ENCODE assay signal across 17 mouse cellular contexts in genomic region chr12:96615850-96616249, GRCm38 (mm10).
DNase-seq lines count a peak whose midpoint lies in the region; ATAC-seq and TF ChIP-seq lines count a peak whose summit lies in the region.
"Had no signal": no experiment of that assay in that cellular context is flagged by ENCODE, and none has a peak within 500 bp of the region (broad histone marks: within the 10 kb centered on the region; RNA-seq: fewer than 3 reads in every experiment).

No protein-coding gene starts in this region.

- 51% methylated on average over 4 of the region's 4 CpGs for WGBS in thymus, adult 2 months
- WGBS in forebrain, embryonic 16.5 days, result 90% methylated on average over 4 of the region's 4 CpGs

- H3K9me3 ChIP-seq in megakaryocyte, embryonic 14.5 days, result no peaks in the 10 kb centered on the region
- H3K9me3 ChIP-seq in G1E (replicated peaks), result no peaks in the 10 kb centered on the region
- no peaks in the 10 kb centered on the region for H3K9me3 ChIP-seq in forebrain, embryonic 16.5 days (ENCODE audit: control insufficient read depth, low read length)
- H3K9me3 ChIP-seq: forebrain, embryonic 12.5 days; limb, embryonic 13.5 days; midbrain, embryonic 10.5 days had no signal

- H3K4me2 ChIP-seq in forebrain, embryonic 16.5 days (ENCODE audit: low read length), result no peak overlapping the region
- H3K4me2 ChIP-seq: forebrain, embryonic 12.5 days; limb, embryonic 13.5 days had no signal

- no peaks in the 10 kb centered on the region for H3K27me3 ChIP-seq in megakaryocyte, embryonic 14.5 days (replicated peaks)
- no peaks in the 10 kb centered on the region for H3K27me3 ChIP-seq in G1E (ENCODE audit: insufficient read depth, low read length)
- no peaks in the 10 kb centered on the region for H3K27me3 ChIP-seq in thymus, adult 2 months (ENCODE audit: control insufficient read depth, insufficient read depth, low read length)
- H3K27me3 ChIP-seq in forebrain, embryonic 16.5 days (replicated peaks; ENCODE audit: control insufficient read depth, insufficient read depth, low read length), result no peaks in the 10 kb centered on the region
- H3K27me3 ChIP-seq: forebrain, embryonic 12.5 days; limb, embryonic 13.5 days had no signal

- no peak overlapping the region for H3K9ac ChIP-seq in forebrain, embryonic 16.5 days (replicated peaks; ENCODE audit: low read depth, low read length)
- H3K9ac ChIP-seq: forebrain, embryonic 12.5 days; limb, embryonic 13.5 days had no signal

- DNase-seq in G1E (ENCODE audit: low spot score), result peak; percentile 7
- DNase-seq in thymus, adult 2 months, result no peak
- no peak for DNase-seq in right cerebral cortex, postnatal 25 days
- DNase-seq: cerebellum, adult 9-10 months; gastrocnemius, postnatal 14 days; kidney, adult 8-10 months; kidney, postnatal 36 days; lung, postnatal 10 days; retina, postnatal 1 day; thymus, postnatal 36 days had no signal

- TF ChIP-seq POLR2A in thymus, adult 2 months (IDR thresholded peaks at IDR 0.05; ENCODE audit: control insufficient read depth, extremely low read depth, insufficient read depth, low read length, poor library complexity), result no peak

- H3K4me3 ChIP-seq in megakaryocyte, embryonic 14.5 days (replicated peaks), result peak overlapping the region; percentile 89
- H3K4me3 ChIP-seq in G1E (ENCODE audit: low read depth, low read length), result peak overlapping the region; percentile 64
- H3K4me3 ChIP-seq in thymus, adult 2 months (ENCODE audit: control insufficient read depth, insufficient read depth, low read length), result no peak overlapping the region
- no peak overlapping the region for H3K4me3 ChIP-seq in forebrain, embryonic 16.5 days (replicated peaks; ENCODE audit: low read length)
- H3K4me3 ChIP-seq: forebrain, embryonic 12.5 days; limb, embryonic 13.5 days; midbrain, embryonic 10.5 days had no signal

- peaks cover 6% of the 10 kb centered on the region; the same call in 1 of the 2 replicates for H3K4me1 ChIP-seq in megakaryocyte, embryonic 14.5 days
- peaks cover 5% of the 10 kb centered on the region for H3K4me1 ChIP-seq in G1E (ENCODE audit: insufficient read depth, low read depth, low read length)
- no peaks in the 10 kb centered on the region for H3K4me1 ChIP-seq in thymus, adult 2 months (replicated peaks; ENCODE audit: control insufficient read depth, insufficient read depth, low read length)
- H3K4me1 ChIP-seq in forebrain, embryonic 16.5 days (replicated peaks; ENCODE audit: control insufficient read depth, insufficient read depth, low read length), result no peaks in the 10 kb centered on the region
- H3K4me1 ChIP-seq: forebrain, embryonic 12.5 days; limb, embryonic 13.5 days; midbrain, embryonic 10.5 days had no signal

- no peak for TF ChIP-seq CTCF in G1E (IDR thresholded peaks at IDR 0.05; ENCODE audit: low read depth, low read length)
- no peak for TF ChIP-seq CTCF in thymus, adult 2 months (IDR thresholded peaks at IDR 0.05; ENCODE audit: borderline replicate concordance, control insufficient read depth, extremely low read depth, insufficient read depth, low read length, poor library complexity)

- ATAC-seq in megakaryocyte, adult 5-6 weeks (ENCODE audit: poor library complexity, severe bottlenecking), result no peak
- ATAC-seq in G1E (ENCODE audit: extremely low read depth, insufficient number of reproducible peaks, low FRiP score, poor library complexity, severe bottlenecking), result peak; percentile 86
- ATAC-seq in common myeloid progenitor, adult 5-6 weeks (replicated peaks; ENCODE audit: low read depth, poor library complexity, severe bottlenecking), result peak; percentile 77; the same call in 1 of the 2 replicates
- ATAC-seq in forebrain, embryonic 16.5 days, result no peak

- H3K27ac ChIP-seq in thymus, adult 2 months (ENCODE audit: control insufficient read depth, insufficient read depth, low read length), result no peak overlapping the region
- H3K27ac ChIP-seq in forebrain, embryonic 16.5 days (ENCODE audit: low read length), result no peak overlapping the region
- H3K27ac ChIP-seq: forebrain, embryonic 12.5 days; limb, embryonic 13.5 days; midbrain, embryonic 10.5 days had no signal

- H3K36me3 ChIP-seq in megakaryocyte, embryonic 14.5 days (replicated peaks; ENCODE audit: low read length), result no peaks in the 10 kb centered on the region
- H3K36me3 ChIP-seq in G1E (replicated peaks), result no peaks in the 10 kb centered on the region
- H3K36me3 ChIP-seq in thymus, adult 2 months (ENCODE audit: control insufficient read depth, insufficient read depth, low read length), result no peaks in the 10 kb centered on the region
- H3K36me3 ChIP-seq in forebrain, embryonic 16.5 days (ENCODE audit: control insufficient read depth, insufficient read depth), result no peaks in the 10 kb centered on the region
- H3K36me3 ChIP-seq: forebrain, embryonic 12.5 days; limb, embryonic 13.5 days; midbrain, embryonic 10.5 days had no signal

Comparison
In these comparisons a context has a peak if more than half of its experiments do, and no peak if none do; other contexts are left out.
1. H3K4me3 ChIP-seq: peak in megakaryocyte, embryonic 14.5 days (single experiment) and G1E (single experiment); none in thymus, adult 2 months (single experiment) and forebrain, embryonic 16.5 days (single experiment).
2. ATAC-seq: peak in G1E (single experiment) and common myeloid progenitor, adult 5-6 weeks (single experiment); none in megakaryocyte, adult 5-6 weeks (single experiment) and forebrain, embryonic 16.5 days (single experiment).